Mouse (Mus musculus) right cerebral cortex, postnatal 36 days (tissue): ENCODE measurements around the gene Gm14295.
"Not testable (repeated sequence)": the region's sequence is repeated elsewhere in the genome, so short reads cannot be mapped to it uniquely, and the experiment has no call there.

Experiments used
- DNase-seq, 2 experiments: peaks; one replicate each; pipeline ENCODE4 v3.0.0; 2022; ENCODE audit warnings: low spot score in 2 of 2, mixed read lengths in 1 of 2

Gm14295 gene

GRCm38 (mm10) chr2:176798312-176798711, at the start of gene Gm14295:
TSS of gene Gm14295 (plus strand) at chr2:176798612.
- not testable (repeated sequence) for DNase-seq

- not testable (repeated sequence) for DNase-seq
Measured at GRCm38 (mm10) chr2:176798785-176799184, 373 bp downstream of the Gm14295 start.

- not testable (repeated sequence) for DNase-seq
Measured at GRCm38 (mm10) chr2:176830840-176831239, 32.4 kb downstream of the Gm14295 start, which contains the start of gene Gm14408. TSS of gene Gm14408 (plus strand) at chr2:176831140.
